Mouse (Mus musculus) urinary bladder, postnatal 14 days (tissue): Measurements from ENCODE around the gene Gm973.

Source experiments
- DNase-seq: peaks from one replicate; pipeline ENCODE4 v3.0.0; 2021; ENCODE audit warnings: low spot score

Gene Gm973

DNA sequence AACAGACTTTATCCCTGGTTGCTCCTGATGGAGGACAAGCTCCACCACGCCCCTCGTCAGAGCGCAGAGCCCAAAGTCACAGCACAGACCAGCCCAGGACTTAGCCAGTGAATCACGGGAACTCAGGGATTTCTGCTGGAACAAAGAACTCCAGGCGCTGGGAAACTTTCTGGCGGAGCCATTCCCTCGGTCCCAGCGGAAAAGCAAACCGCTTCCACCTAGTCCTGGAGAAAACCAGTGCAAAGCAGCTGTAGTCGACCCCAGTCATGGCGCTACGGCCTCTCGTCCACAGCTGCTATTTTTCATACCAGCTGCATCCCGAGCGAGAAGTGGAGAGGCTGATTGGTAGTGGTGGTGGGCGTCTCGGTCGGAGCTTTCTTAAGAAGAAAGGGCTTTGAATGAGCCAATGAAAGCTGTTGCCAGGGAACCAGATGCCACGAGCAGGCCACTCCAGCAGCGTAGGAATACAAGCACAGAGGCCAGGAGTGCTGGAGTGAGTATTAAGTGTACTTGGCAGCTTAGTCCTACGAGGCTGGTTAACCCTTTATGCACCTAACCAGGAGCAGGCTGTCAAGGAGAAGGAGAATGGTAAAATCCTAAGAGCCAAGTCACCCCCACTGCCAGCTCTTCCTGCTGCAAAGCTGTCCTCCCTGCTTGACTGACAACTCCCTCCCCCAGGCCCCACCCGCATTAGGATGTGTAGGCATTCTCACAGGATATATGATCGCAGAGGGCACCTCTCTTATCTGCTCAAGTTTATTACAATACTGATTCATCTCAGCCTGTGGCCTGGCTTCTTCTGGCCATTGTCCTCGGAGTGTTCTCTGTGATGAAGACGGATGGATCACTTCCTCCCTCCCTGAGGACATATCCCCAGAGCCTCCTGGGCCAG, at the start of gene Gm973:
Gm973 (plus strand) TSS at position 239 of the 892 bp plus-strand sequence.
- DNase-seq: peak; percentile 53

- no peak for DNase-seq
Measured at GRCm38 (mm10) chr1:59469170-59469569, 46.9 kb upstream of the Gm973 start.

GRCm38 (mm10) chr1:59470766-59471165, 45.3 kb upstream of the Gm973 start:
- DNase-seq: no peak

DNA sequence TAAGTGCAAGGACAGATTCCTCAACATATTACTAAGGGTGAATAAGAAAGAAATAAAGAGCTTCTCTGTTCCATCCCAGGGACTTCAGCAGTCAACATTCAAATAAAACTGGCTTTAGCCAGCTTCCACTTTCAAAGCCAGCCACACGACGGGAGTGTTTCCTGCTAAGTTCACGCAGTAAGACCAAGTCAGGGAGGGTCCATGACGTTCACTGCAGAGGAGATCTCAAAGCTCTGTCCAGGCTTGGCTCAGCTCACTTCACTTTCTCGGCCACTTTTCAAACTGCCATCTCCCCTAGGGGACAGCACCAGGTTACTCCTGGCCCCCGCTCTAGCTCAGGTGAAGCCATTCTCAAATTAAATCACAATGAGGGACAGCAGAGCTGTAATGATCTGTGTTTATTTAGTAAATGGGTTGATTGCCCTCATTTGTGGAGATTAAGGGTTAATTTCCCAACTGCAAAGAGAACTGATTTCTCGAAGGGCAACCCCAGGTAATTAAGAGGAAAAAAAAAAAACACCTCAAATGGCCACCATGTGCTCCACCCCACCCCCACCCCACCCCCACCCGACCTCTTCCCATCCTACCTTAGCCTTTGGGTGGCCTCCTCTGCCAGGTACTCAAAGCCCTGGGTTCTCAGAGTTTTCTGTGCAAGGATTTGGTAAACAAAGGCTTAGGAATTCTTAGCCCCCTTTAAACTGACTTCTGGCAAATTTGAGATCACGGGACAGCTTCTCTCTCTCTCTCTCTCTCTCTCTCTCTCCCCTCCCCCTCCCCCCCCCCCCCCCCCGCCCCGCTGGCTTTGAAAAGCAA, 43.5 kb upstream of the Gm973 start:
- DNase-seq: no peak

DNA sequence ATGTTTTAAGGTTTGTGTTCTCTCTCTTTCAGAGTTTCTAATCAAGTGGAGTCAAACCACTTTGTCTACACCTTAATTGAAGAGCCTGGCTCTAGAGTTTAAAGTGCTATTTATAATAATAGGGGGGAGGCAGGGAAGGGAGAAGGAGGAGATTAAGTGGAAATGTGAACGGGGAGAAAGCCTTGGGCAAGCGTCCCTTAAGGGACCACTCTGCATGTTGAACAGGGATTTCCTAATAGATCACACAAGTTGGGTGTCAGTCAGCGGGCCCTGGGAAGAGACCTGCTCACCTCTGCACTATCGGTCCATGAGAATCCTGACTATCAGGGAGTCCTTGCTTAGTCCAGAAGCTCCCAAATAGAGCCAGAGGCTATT, 42.9 kb upstream of the Gm973 start:
- DNase-seq: no peak

DNA sequence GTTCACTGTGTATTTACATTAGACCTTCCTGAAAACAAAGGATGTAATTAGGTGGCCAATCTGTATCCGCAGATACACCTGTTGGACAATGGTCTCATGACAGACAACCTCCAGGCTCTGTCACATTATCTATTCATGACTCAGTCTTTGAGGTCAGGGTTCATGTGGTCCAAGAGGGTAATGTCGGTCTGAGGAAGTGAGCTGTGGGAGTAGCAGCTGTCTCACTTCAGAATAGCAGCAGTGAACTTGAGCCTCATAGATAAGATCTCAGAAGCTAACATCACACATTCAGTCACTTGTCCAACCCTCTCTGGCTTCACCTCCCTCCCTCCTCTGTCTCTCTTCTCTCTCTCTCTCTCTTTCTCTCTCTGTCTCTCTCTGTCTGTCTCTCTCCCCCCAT, 40.4 kb upstream of the Gm973 start:
- no peak for DNase-seq

DNA sequence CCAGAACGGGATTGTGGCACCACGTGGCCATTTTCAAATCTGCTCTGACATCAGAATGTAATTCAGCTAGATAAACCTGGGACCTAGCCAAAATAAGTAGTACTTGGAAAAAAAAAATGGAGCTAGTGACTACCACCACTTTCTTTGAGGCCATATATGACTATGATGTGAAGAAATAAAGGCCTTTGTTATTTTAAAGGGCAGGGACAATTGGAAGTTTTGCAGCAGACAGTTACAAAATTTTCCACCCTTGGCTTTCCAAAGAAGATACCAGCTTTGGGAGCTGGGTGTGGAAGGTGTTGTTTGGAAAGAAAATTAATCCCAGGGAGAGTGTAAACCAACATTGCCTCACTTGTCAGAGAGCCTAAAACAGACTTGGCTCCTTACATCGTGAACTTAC, 37.2 kb upstream of the Gm973 start:
- DNase-seq: no peak

- DNase-seq: no peak
Measured at GRCm38 (mm10) chr1:59480821-59481455, 35.1 kb upstream of the Gm973 start.

DNA sequence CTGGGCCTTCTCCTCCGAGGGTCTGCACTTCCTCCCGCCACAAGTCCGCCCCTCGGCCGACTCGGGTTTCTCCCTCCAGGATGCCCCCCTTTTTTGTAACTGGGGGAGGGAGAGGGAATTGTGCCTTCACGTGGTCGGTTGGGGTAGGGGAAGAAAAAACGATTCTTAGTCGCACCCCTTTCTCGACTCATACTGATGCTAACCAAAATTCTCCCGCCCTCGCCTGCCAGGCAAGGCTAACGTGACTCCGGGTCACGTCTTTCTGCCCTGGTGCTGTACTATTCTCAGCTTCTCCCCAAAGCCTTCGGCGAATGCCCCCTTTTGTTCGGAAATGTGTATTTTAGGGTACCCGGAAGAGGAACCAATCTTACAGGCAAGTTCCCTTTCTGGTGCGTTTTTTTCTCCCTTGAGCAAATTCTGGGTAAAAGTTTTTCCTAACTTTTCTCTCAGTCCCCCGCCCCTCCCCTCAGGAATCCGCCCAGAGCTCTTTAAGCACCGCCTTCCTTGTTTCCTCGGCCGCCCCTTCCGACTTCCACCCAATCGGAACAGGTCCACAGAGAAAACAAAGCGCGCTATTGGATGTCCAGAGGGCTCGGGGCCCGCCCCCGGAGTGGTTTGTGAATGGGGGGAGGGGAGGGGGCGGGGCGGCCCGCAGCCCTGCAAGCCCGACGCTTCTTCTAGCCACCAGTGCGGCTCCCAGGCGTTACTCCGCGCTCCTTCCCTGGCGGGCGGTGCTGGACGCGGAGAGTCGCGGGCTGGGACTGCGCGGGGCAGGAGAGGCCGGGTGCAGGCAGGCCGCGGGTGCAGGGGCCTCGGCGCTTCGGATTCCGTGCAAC, 34.4 kb upstream of the Gm973 start:
- DNase-seq: peak; percentile 96

DNA sequence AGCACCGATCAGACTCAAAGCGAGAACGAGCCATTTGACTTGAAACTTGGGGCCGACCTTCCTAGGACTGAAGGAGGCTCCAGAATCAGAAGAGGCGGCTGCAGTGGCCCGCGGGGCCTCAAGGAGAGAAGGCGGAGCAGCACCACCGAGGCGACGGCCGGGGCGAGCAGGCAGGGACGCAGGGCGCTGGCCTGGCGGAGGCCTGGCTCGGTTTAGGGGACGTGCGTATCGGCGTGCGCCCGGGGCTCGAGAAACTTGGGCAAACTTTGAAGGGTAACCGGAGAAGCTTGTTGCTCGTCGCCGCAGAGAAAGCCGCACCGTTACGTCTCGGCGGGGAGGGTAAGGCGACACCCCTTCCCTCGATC, 33.8 kb upstream of the Gm973 start, which contains the start of gene Fzd7:
Fzd7 (plus strand) TSS at position 94 of the 365 bp plus-strand sequence.
- DNase-seq: no peak

DNA sequence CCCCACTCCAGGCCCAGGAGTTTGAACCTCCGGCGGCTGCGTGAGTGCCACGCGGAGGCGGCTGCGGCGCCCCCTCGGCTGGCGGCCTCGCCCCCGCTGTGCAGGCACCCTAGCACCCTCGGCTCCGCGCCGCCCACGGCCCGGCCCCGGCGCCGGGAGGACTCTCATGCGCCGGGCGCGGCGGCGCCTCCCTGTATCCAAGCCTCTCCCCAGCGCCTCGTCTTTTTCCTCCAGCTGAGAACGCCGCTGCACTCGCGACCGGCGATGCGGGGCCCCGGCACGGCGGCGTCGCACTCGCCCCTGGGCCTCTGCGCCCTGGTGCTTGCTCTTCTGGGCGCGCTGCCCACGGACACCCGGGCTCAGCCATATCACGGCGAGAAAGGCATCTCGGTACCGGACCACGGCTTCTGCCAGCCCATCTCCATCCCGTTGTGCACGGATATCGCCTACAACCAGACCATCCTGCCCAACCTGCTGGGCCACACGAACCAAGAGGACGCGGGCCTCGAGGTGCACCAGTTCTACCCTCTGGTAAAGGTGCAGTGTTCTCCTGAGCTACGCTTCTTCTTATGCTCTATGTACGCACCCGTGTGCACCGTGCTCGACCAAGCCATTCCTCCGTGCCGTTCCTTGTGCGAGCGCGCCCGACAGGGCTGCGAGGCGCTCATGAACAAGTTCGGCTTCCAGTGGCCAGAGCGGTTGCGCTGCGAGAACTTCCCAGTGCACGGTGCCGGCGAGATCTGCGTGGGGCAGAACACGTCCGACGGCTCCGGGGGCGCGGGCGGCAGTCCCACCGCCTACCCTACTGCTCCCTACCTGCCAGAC, 33.2 kb upstream of the Gm973 start:
- peak; percentile 54 for DNase-seq

DNA sequence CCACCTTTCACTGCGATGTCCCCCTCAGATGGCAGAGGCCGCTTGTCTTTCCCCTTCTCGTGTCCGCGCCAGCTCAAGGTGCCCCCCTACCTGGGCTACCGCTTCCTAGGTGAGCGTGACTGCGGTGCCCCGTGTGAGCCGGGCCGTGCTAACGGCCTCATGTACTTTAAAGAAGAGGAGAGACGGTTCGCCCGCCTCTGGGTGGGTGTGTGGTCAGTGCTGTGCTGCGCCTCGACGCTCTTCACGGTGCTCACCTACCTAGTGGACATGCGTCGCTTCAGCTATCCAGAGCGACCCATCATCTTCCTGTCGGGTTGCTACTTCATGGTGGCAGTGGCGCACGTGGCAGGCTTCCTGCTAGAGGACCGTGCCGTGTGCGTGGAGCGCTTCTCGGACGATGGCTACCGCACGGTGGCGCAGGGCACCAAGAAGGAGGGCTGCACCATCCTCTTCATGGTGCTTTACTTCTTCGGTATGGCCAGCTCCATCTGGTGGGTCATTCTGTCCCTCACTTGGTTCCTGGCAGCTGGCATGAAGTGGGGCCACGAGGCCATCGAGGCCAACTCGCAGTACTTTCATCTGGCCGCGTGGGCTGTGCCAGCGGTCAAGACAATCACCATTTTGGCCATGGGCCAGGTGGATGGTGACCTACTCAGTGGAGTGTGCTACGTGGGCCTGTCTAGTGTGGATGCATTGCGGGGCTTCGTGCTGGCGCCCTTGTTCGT, 32.4 kb upstream of the Gm973 start:
- peak; percentile 86 for DNase-seq

GRCm38 (mm10) chr1:59484314-59484713, 31.8 kb upstream of the Gm973 start:
- DNase-seq: no peak

GRCm38 (mm10) chr1:59484791-59485785, 31.0 kb upstream of the Gm973 start:
- DNase-seq: peak; percentile 27

DNA sequence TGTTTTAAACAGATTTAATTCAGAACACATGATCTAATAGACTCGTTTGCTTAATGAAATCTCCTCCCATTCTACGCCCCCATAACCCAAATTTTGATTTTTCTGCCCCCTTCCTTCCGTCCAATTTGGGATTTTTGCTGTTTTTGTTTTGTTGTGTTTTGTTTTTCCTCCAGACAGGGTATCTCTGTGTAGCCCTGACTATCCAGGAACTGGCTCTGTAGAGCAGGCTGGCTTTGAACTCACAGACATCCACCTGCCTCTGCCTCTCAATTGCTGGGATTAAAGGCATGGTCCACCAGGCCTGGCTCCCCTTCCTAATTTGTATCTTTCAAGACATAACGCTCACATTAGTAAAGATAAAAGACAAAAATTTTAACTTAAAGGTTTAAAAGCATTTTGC, 30.3 kb upstream of the Gm973 start:
- DNase-seq: no peak

- DNase-seq: peak; percentile 70
Measured at GRCm38 (mm10) chr1:59487651-59488051, 28.4 kb upstream of the Gm973 start.

DNA sequence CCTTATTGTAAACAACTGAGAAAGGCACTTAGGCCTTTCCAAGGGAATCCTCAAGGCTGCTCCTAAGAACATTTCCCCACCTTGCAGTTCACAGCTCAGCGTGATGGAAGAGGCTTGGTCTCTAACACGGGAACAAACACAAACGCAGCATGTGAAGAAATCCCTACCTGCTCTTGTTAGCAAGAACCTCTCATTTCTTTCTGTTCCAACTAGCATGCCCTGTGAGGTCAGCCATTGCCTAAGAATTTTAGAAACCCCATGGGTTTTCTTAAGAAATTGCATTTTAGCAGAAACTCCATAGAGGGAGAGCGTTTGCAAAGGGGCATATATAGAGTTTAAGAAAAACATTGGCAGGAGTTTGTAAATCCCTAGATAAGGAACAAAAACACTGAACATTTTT, 27.6 kb upstream of the Gm973 start:
- no peak for DNase-seq

DNA sequence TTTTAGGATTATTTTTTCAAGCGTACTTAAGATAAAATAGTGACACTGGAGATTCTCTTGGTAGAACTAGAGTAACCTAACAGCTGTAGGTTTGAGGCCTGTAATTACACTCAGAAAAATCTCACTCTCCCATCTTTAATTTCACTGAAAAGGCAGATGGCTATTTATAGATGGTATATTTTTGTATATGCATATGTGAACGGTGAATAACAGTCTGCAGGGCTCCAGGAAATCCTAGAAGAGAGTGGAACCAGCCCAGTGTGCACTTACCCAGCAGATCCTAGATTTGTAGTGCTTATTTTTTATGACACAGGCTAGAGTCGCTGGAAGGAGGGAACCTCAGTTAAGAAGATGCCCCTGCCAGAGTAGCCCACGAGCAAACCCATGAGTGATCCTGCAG, 27.1 kb upstream of the Gm973 start:
- DNase-seq: no peak

- DNase-seq: no peak
Measured at GRCm38 (mm10) chr1:59491517-59491916, 24.5 kb upstream of the Gm973 start.
